Mouse (Mus musculus) testis, adult 10 weeks (tissue): Measurements from ENCODE around the gene Olfr1463. TPM values are rescaled to one million over a fixed set of nuclear protein-coding genes. Genes with fewer than 3 reads are reported as not detected.

Experiments used
- polyA plus RNA-seq: library from polyadenylated mRNA; stranded (reverse); fragments of 350-450 nt; fragmentation: Illumina TruSeq; extraction: RNeasy Lipid Tissue Mini Kit (QIAGEN cat#74804); gene quantifications from one replicate; pipeline ENCODE4 v1.2.3, GENCODE M21; 2014; ENCODE audit warnings: low read depth, low replicate concordance

Gene Olfr1463
- polyA plus RNA-seq, result not detected

DNA sequence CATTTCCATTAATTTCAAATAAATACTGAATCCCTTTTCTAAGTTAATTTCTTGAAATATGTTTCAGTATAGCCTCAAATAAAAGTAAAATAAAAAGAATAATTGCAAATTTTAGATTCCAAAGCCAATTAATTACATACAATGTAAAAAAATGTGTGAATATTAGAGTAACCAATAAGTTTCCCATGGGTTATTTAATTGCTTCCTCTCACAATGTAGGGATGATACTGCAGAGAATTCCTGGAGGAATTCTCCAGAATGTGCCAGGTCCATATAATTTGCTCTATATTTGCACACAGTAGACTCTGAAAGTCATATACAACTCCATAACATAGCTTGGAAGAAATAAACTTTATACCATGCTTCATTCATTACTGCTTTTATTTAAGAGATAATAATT is at the start of gene Olfr1463:
Gene Olfr1463 (plus strand): TSS at position 301 of the 400 bp plus-strand sequence.

GRCm38 (mm10) chr19:13185434-13185833 is 45.7 kb upstream of the Olfr1463 start, which contains the start of gene Olfr1462:
TSS of gene Olfr1462 (plus strand) at chr19:13185734.

Other genes with a start within 250 kb of the Olfr1463 start
- not detected for gene Olfr1451, start 236.3 kb upstream of the Olfr1463 start, polyA plus RNA-seq
- gene Olfr1453, start 203.0 kb upstream of the Olfr1463 start, polyA plus RNA-seq, result not detected
- gene Olfr1454, start 170.7 kb upstream of the Olfr1463 start, polyA plus RNA-seq, result not detected
- not detected for gene Olfr1457, start 133.4 kb upstream of the Olfr1463 start, polyA plus RNA-seq
- not detected for gene Olfr1458, start 124.6 kb upstream of the Olfr1463 start, polyA plus RNA-seq
- 0.04 TPM for gene Olfr1459, start 81.8 kb upstream of the Olfr1463 start, polyA plus RNA-seq
- gene Olfr1461, start 68.3 kb upstream of the Olfr1463 start, polyA plus RNA-seq, result not detected
- gene Olfr1462, start 45.6 kb upstream of the Olfr1463 start, polyA plus RNA-seq, result not detected
- gene Olfr1465, start 84.2 kb downstream of the Olfr1463 start, polyA plus RNA-seq, result not detected
- not detected for gene Olfr1466, start 107.5 kb downstream of the Olfr1463 start, polyA plus RNA-seq
- not detected for gene Olfr1467, start 130.9 kb downstream of the Olfr1463 start, polyA plus RNA-seq
- gene Olfr1469, start 176.5 kb downstream of the Olfr1463 start, polyA plus RNA-seq, result not detected
- gene Olfr1471, start 212.1 kb downstream of the Olfr1463 start, polyA plus RNA-seq, result not detected
- not detected for gene Olfr1472, start 224.8 kb downstream of the Olfr1463 start, polyA plus RNA-seq
- not detected for gene Olfr1474, start 238.2 kb downstream of the Olfr1463 start, polyA plus RNA-seq
- not detected for gene Olfr1475, start 248.9 kb downstream of the Olfr1463 start, polyA plus RNA-seq